Mouse (Mus musculus) heart, embryonic 13.5 days (tissue): Measurements from ENCODE around the gene Timm10b. TPM values are rescaled to one million over a fixed set of nuclear protein-coding genes. Genes with fewer than 3 reads are reported as not detected.

Experiments used
- ATAC-seq: fragments of 200-750 bp; cut with Nextera tagmentation; 2 replicates; pipeline ENCODE4 v1.8.0; 2017; ENCODE audit warnings: moderate TSS enrichment; ENCODE audit not compliant: insufficient number of reproducible peaks, low FRiP score, low TSS enrichment; ENCODE audit errors: extremely low read depth
- H3K27ac ChIP-seq: fragments of 300-500 bp; sonication (generic); replicated peaks from 2 replicates; pipeline ENCODE4 v1.5.1; 2015; ENCODE audit warnings: moderate library complexity, mild to moderate bottlenecking, inconsistent platforms
- H3K27me3 ChIP-seq: fragments of 300-500 bp; sonication (generic); replicated peaks from 2 replicates; pipeline ENCODE4 v1.6.1; 2015; ENCODE audit warnings: mild to moderate bottlenecking, inconsistent platforms
- H3K36me3 ChIP-seq: fragments of 300-500 bp; sonication (generic); 2 replicates; pipeline ENCODE4 v1.6.1; 2015; ENCODE audit warnings: mild to moderate bottlenecking, inconsistent platforms
- H3K4me1 ChIP-seq: fragments of 300-500 bp; sonication (generic); 2 replicates; pipeline ENCODE4 v1.6.1; 2015; ENCODE audit warnings: inconsistent platforms
- H3K4me2 ChIP-seq: fragments of 300-500 bp; sonication (generic); 2 replicates; pipeline ENCODE4 v1.6.1; 2015; ENCODE audit warnings: inconsistent platforms, mild to moderate bottlenecking, moderate library complexity
- H3K4me3 ChIP-seq: fragments of 300-500 bp; sonication (generic); 2 replicates; pipeline ENCODE4 v1.5.1; 2015; ENCODE audit warnings: moderate library complexity, mild to moderate bottlenecking, inconsistent platforms
- H3K9ac ChIP-seq: fragments of 300-500 bp; sonication (generic); 2 replicates; pipeline ENCODE4 v1.6.1; 2015; ENCODE audit warnings: inconsistent platforms, mild to moderate bottlenecking, moderate library complexity
- H3K9me3 ChIP-seq: fragments of 300-500 bp; sonication (generic); 2 replicates; pipeline ENCODE4 v1.6.1; 2016; ENCODE audit warnings: inconsistent platforms
- WGBS: fragments of 180-500 bp; shearing (Covaris S2); methylation state at CpG from one replicate; pipeline ENCODE4 v1.1.7; 2015; ENCODE audit warnings: mixed read lengths; 5-methylcytosine and 5-hydroxymethylcytosine counted together
- polyA plus RNA-seq: library from polyadenylated mRNA; unstranded; fragments of >200 nt; fragmentation: Nextera tagmentation; extraction: Ambion mirVana; gene quantifications from 2 replicates; pipeline ENCODE4 v1.2.1, GENCODE M21; 2015

Timm10b gene
- polyA plus RNA-seq, 1 experiment from 2014 or later: 162 TPM

DNA sequence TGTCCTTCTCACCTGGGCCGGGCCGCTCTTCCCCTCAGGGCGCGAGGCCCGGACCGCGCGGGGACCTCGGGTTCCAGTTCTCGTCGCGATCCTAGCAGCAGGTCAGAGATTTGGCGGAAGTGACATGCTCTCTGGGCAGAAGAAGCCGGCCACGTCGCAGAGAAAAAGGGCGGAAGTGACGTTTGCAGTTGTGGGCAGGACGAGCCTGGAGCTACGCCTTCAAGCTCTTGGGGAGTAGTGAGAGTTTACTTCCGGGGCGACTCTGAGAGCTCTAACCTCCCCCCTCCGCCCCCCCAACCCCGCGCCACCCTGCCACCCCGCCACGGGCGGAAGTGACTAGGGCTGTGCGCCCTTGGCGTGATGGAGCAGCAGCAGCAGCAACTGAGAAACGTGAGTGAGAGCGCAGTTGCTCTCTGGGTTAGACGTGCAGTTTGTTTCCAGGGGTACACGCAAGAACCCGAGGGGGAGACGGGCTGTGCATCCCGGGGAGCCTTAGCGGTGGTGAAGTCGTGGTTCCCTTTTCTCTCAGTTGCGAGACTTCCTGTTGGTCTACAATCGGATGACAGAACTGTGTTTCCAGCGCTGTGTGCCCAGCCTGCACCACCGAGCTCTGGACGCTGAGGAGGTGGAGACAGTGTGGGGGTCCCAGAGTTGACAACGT lies 507 bp downstream of the Timm10b start, which contains the start of the genes Arfip2 and Gm45799:
TSS of gene Arfip2 (minus strand) at position 184 of the 661 bp plus-strand sequence.
TSS of gene Gm45799 (plus strand) at position 320 of the 661 bp plus-strand sequence.
- peak within 1 kb of the TSS; percentile 91 for H3K27ac ChIP-seq
- peak within 1 kb of the TSS; percentile 75 for H3K4me3 ChIP-seq
- H3K36me3 ChIP-seq: peaks cover 63% of the 10 kb centered on the region
- no peaks in the 10 kb centered on the region for H3K9me3 ChIP-seq
- ATAC-seq: peak; percentile 87
- no peaks in the 10 kb centered on the region for H3K27me3 ChIP-seq
- H3K4me1 ChIP-seq: peaks cover 34% of the 10 kb centered on the region
- under 1% methylated on average over 45 of the region's 45 CpGs for WGBS
- peak within 1 kb of the TSS; percentile 90 for H3K9ac ChIP-seq
- H3K4me2 ChIP-seq: peak within 1 kb of the TSS; percentile 89

DNA sequence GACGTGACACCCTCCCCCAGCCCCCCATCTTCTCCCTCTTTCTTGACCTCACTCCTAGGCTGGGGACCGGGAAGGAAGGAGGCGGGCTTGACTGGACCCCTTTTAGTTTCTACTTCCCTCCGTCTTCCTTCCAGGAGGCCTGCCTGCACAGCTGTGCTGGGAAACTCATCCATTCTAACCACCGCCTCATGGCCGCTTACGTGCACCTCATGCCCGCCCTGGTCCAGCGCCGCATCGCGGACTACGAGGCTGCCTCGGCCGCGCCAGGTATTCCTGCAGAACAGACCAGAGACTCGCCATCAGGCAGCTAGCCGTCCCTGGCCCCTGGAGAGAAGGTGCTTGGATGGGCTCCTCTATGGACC lies 1.0 kb downstream of the Timm10b start:
- Histone ChIP-seq H3K27ac (peak overlapping the region; percentile 91), H3K9ac (peak overlapping the region; percentile 90), H3K36me3 (peaks cover 60% of the 10 kb centered on the region), H3K27me3 (no peaks in the 10 kb centered on the region), H3K9me3 (no peaks in the 10 kb centered on the region), H3K4me1 (peaks cover 34% of the 10 kb centered on the region), H3K4me2 (peak overlapping the region; percentile 89), H3K4me3 (peak overlapping the region; percentile 75)
- under 1% methylated on average over 18 of the region's 18 CpGs for WGBS
- ATAC-seq: peak; percentile 7; the same call in 1 of the 2 replicates

DNA sequence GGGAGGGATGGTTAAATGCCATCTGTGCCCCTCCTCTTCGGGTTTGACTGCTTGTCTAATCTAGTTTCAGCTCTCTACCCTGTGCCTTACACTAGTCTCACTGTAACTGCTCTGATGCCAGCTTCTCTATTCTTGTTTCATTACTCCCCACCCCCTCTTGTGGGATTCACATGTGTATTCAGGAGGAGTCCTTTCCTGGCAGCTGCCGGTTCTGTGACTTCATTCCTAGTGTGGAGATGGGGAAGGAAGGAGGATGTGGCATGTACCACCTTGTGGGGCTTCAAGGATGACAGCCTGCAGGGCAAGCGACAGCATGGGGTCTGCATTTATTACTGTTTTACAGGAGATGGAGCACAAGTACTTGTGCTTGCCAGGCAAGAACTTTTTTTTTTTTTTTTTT lies 2.1 kb downstream of the Timm10b start:
- Histone ChIP-seq H3K27ac (peak overlapping the region; percentile 30; the same call in 1 of the 2 replicates), H3K27me3 (no peaks in the 10 kb centered on the region), H3K36me3 (peaks cover 53% of the 10 kb centered on the region), H3K9ac (peak overlapping the region; percentile 90; the same call in 1 of the 2 replicates), H3K4me1 (peaks cover 34% of the 10 kb centered on the region), H3K4me3 (peak overlapping the region; percentile 75), H3K9me3 (no peaks in the 10 kb centered on the region), H3K4me2 (peak overlapping the region; percentile 89)
- no peak for ATAC-seq
- 73% methylated on average over 3 of the region's 3 CpGs for WGBS

DNA sequence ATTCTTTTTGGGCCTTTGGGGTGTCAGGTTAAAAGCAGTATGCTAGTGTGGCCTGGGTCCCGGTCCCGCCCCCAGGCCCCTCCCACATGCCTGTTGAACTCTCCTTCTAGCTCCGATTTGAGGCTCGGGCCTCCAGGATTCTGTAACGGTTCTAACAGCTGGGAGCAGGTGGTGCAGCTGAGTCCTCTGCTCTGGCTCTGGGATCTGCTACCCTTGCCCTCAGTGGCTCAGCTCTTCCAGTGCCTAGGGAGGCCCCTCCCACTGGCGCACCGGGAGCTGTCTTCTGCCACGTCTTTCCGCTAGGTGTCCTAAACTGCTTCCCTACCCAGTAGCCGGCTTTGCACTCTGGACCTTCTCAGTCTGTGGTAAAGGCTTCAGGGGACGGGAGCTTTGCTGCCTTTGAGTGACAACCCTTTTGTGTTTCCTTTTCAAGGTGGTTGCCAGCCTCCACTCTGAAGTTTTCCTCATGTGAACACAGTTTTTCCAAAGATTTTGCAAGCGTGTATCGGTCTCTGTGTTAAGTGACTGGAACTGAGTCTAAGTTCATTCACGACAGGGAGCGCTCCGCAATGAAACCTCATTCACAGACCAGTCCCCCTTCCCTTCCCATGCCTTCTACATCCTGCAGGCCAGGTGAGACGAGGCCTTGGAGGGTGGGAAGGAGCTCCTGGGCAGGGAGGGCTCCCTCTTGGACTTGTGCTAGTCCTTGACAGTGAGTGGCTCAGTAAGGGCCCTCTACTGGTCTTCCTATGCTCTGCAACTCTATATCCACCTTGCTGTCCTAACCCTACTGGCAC lies 11.0 kb downstream of the Timm10b start, which contains the start of gene Dnhd1:
TSS of gene Dnhd1 (plus strand) at position 189 of the 797 bp plus-strand sequence.
- WGBS: 2% methylated on average over 17 of the region's 17 CpGs
- peak within 1 kb of the TSS; percentile 57; the same call in 1 of the 2 replicates for H3K27ac ChIP-seq
- peak within 1 kb of the TSS; percentile 87 for H3K4me2 ChIP-seq
- H3K4me3 ChIP-seq: peak within 1 kb of the TSS; percentile 51
- peak; percentile 87 for ATAC-seq
- no peaks in the 10 kb centered on the region for H3K9me3 ChIP-seq
- no peaks in the 10 kb centered on the region for H3K27me3 ChIP-seq
- peak within 1 kb of the TSS; percentile 78 for H3K9ac ChIP-seq
- peaks cover 9% of the 10 kb centered on the region for H3K36me3 ChIP-seq
- H3K4me1 ChIP-seq: peaks cover 11% of the 10 kb centered on the region

DNA sequence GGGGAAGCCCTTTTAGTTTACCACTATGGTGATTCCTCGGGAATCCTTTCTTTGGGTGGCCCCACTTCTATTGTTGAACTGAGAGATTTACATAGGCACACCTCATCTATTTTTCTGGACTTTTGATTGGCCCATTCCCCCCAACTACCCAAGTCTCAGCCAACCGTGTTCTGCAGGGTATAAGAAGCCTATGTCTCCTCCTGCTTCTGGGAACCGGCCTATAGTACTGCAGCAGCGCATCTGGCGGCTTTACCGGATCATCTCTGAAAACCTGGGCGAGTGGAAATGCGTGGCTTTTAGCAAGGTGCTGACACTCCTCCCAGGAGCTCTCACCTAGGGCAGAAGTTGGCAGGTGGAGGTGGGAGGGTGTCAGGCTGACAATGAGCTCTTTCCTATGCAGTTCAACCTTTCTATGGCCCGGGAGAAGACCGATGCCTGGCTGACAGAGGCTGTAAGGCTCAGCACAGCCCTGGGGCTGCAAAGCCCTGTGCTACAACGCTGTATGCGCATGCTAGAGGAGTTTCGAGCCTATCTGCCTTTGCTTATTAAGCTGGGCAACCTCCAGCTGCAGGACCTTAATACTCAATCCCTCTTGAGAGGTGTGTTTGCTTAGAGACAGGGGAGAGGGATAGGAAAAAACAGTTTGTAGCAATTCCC lies 45.8 kb downstream of the Timm10b start:
- no peak for ATAC-seq
- no peak overlapping the region for H3K27ac ChIP-seq
- no peaks in the 10 kb centered on the region for H3K36me3 ChIP-seq
- peak overlapping the region; percentile 47 for H3K4me2 ChIP-seq
- H3K9me3 ChIP-seq: no peaks in the 10 kb centered on the region
- H3K4me3 ChIP-seq: 0 out of 2 replicates have a peak overlapping the region, but pooled peaks have one; percentile 21
- H3K27me3 ChIP-seq: peaks cover 9% of the 10 kb centered on the region
- H3K9ac ChIP-seq: no peak overlapping the region
- 14% methylated on average over 13 of the region's 13 CpGs for WGBS
- no peaks in the 10 kb centered on the region for H3K4me1 ChIP-seq

DNA sequence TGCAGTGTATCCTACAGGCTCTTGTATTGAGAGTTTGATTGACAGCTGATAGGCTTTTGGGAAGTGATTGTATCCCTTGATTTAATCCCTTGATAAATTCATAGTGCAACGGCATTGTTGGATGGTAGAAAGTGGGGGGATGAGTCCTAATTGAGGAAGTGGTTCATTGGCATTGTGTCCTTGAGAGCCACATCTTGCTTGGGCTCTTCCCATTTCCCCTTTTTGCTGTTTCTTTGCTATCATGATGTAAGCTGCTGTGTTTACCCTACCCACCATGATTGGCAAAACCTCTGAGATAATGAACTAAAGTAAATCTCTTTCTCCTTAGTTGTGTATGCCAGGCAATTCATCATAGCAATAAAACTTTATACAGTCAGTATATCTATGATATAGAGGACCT lies 51.0 kb downstream of the Timm10b start:
- Histone ChIP-seq H3K27me3 (peaks cover 3% of the 10 kb centered on the region; the same call in 1 of the 2 replicates), H3K4me1 (no peaks in the 10 kb centered on the region), H3K36me3 (no peaks in the 10 kb centered on the region), H3K4me2 (no peak overlapping the region), H3K27ac (no peak overlapping the region), H3K9me3 (no peaks in the 10 kb centered on the region), H3K9ac (no peak overlapping the region), H3K4me3 (no peak overlapping the region)
- WGBS: 63% methylated on average over 1 of the region's 1 CpGs
- ATAC-seq: no peak

Other genes with a start within 250 kb of the Timm10b start
- 28.9 and 29.6 TPM in 2 replicates for gene Fam160a2, start 240.0 kb upstream of the Timm10b start, polyA plus RNA-seq
- gene Cnga4, start 235.5 kb upstream of the Timm10b start, polyA plus RNA-seq: not detected in 2 replicates
- 0.11 and 0.18 TPM in 2 replicates for gene Cckbr, start 214.3 kb upstream of the Timm10b start, polyA plus RNA-seq
- 74.7 and 80.5 TPM in 2 replicates for gene Cavin3, start 157.8 kb upstream of the Timm10b start, polyA plus RNA-seq
- 50.0 and 55.7 TPM in 2 replicates for gene Smpd1, start 85.7 kb upstream of the Timm10b start, polyA plus RNA-seq
- 45.6 and 48.3 TPM in 2 replicates for gene Apbb1, start 58.4 kb upstream of the Timm10b start, polyA plus RNA-seq
- 0.72 and 5.2 TPM in 2 replicates for gene Hpx, start 39.9 kb upstream of the Timm10b start, polyA plus RNA-seq
- 24.2 and 24.5 TPM in 2 replicates for gene Trim3, start 6.5 kb upstream of the Timm10b start, polyA plus RNA-seq
- 41.7 and 50.5 TPM in 2 replicates for gene Arfip2, start 360 bp downstream of the Timm10b start, polyA plus RNA-seq
- 23.5 and 31.6 TPM in 2 replicates for gene Gm45799, start 496 bp downstream of the Timm10b start, polyA plus RNA-seq
- 0.44 and 0.60 TPM in 2 replicates for gene Dnhd1, start 10.8 kb downstream of the Timm10b start, polyA plus RNA-seq
- 354 and 386 TPM in 2 replicates for gene Ilk, start 96.5 kb downstream of the Timm10b start, polyA plus RNA-seq
- 25.0 and 25.1 TPM in 2 replicates for gene Rrp8, start 97.3 kb downstream of the Timm10b start, polyA plus RNA-seq
- 120 and 134 TPM in 2 replicates for gene Taf10, start 104.3 kb downstream of the Timm10b start, polyA plus RNA-seq
- gene Tpp1, start 112.2 kb downstream of the Timm10b start, polyA plus RNA-seq: 80.7 and 88.2 TPM in 2 replicates
- 4.7 and 5.9 TPM in 2 replicates for gene Dchs1, start 147.6 kb downstream of the Timm10b start, polyA plus RNA-seq
- gene Mrpl17, start 171.0 kb downstream of the Timm10b start, polyA plus RNA-seq: 226 and 239 TPM in 2 replicates